Mouse (Mus musculus) naive thymus-derived CD4-positive, alpha-beta T cell, adult 5 months (primary cell): ENCODE data around the gene AI182371. TPM values are rescaled to one million over a fixed set of nuclear protein-coding genes. Genes with fewer than 3 reads are reported as not detected.

ENCODE experiments used
- polyA plus RNA-seq: library from polyadenylated mRNA; unstranded; fragments of 100-300 nt; shearing (Covaris generic); gene quantifications from one replicate; pipeline ENCODE4 v1.2.1, GENCODE M21; 2017

Gene AI182371
- polyA plus RNA-seq = 0.90 TPM

DNA sequence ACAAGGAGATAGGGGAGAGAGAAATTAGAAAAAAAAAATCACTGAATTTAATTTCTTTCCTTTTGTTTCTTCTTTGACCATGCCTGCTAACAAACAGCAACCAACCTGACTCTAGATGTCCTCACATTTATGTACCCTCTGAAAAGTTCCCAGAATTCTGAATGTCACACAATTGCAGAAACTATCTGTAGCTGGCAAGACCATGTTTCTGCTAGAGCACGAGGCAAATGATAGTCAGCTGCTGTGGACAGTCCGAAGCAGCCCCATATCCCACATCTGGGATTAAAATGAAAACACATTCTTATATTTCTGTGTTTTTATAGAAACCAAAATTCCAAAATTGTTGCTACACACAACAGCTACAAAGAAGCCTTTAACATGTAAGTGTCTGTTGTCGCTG is at the start of gene AI182371:
Gene AI182371 (minus strand): TSS at position 101 of the 400 bp plus-strand sequence.

DNA sequence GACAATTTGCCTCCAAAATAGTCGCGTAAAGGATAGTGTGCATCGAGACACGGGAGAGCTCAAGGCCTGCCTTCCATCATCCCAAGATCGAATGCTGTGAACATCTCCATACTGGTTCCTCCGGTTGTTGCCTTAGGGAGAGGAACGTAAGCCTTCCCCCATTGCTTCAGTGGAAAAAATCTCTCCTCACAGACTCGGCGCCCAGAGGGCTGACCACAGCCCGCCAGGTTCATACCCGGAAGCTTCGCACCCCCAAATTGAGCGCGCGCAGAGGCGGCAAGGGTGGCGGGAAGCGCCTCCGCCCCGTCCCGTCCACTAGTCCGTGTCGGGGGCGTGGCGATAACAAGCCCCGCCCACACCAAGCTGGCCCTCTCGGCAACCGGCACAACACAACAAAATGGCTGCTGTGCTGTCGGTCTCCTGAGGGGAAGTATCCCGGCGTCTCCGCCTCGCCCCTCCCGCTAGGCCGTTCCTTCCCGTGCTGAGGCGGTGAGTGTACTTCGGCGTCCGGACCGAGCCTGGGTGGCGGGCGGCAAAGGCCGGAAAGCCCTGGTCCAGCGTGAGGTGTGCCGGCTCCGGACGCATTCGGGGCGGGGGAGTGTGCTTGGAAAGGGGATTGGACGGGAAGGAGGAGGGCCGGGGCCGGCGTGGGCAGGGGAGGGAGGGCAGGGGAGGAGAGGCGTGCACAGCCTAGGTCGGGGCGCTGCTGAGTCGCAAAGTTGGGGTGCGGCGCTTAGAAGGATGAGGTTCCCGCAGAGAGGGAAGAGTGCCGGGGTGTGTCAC is 8.0 kb upstream of the AI182371 start, which contains the start of gene Cntrl:
Gene Cntrl (plus strand): TSS at position 352 of the 783 bp plus-strand sequence.

DNA sequence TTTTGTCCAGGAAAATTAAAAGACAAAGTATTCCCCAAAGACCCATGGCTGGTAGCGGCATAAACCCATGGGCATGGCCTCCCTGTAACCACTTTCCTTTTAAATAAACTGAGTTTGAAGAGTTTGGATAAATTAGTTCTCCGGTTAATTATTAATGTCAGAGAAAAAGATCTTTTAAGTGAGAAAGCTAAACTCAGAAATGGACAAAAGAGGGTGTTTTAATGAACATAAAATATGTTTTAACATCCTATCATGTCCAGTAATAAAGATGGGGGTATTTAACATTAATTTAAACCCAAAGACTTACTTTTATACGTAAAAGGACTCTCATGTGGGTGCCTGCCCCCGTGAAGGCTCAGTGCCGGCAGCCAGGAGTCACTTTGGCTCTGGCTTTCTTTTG is 40.0 kb downstream of the AI182371 start, which contains the start of gene Hc:
Gene Hc (minus strand): TSS at position 101 of the 400 bp plus-strand sequence.

Other genes starting within 250 kb of the AI182371 start
- gene Cutal, start 227.1 kb downstream of the AI182371 start, polyA plus RNA-seq = not detected
- 52.8 TPM for gene Psmd5, start 226.6 kb downstream of the AI182371 start, polyA plus RNA-seq
- gene Phf19, start 187.5 kb downstream of the AI182371 start, polyA plus RNA-seq = 0.71 TPM
- gene Traf1, start 139.8 kb downstream of the AI182371 start, polyA plus RNA-seq = 374 TPM
- not detected for gene Hc, start 40.1 kb downstream of the AI182371 start, polyA plus RNA-seq
- 99.0 TPM for gene Cntrl, start 7.9 kb upstream of the AI182371 start, polyA plus RNA-seq
- 221 TPM for gene Rab14, start 99.6 kb upstream of the AI182371 start, polyA plus RNA-seq
- gene Gsn, start 154.8 kb upstream of the AI182371 start, polyA plus RNA-seq = 48.3 TPM
- gene Stom, start 235.4 kb upstream of the AI182371 start, polyA plus RNA-seq = 1.3 TPM